Mouse (Mus musculus) forebrain, postnatal 0 days (tissue): ENCODE results near the gene Serac1. TPM values are rescaled to one million over a fixed set of nuclear protein-coding genes. Genes with fewer than 3 reads are reported as not detected.

Source experiments
- ATAC-seq: fragments of 200-750 bp; cut with Nextera tagmentation; 2 replicates; pipeline ENCODE4 v1.8.0; 2017; ENCODE audit warnings: mild to moderate bottlenecking, moderate library complexity
- DNase-seq: peaks from one replicate; pipeline ENCODE4 v3.0.0-alpha.2; 2015
- H3K27ac ChIP-seq: fragments of 300-500 bp; sonication (generic); 2 replicates; pipeline ENCODE4 v1.5.1; 2014; ENCODE audit warnings: low read depth, mild to moderate bottlenecking, antibody characterized with exemption, low read length, moderate library complexity, mixed read lengths
- H3K27me3 ChIP-seq: fragments of 300-500 bp; sonication (generic); 2 replicates; pipeline ENCODE4 v1.6.1; 2014; ENCODE audit warnings: mild to moderate bottlenecking, low read length, mixed read lengths; ENCODE audit not compliant: insufficient read depth
- H3K36me3 ChIP-seq: fragments of 300-500 bp; sonication (generic); 2 replicates; pipeline ENCODE4 v1.6.1; 2014; ENCODE audit warnings: mild to moderate bottlenecking, moderate library complexity; ENCODE audit not compliant: insufficient read depth
- H3K4me1 ChIP-seq: fragments of 300-500 bp; sonication (generic); 2 replicates; pipeline ENCODE4 v1.6.1; 2014; ENCODE audit warnings: antibody characterized with exemption; ENCODE audit not compliant: insufficient read depth
- H3K4me2 ChIP-seq: fragments of 300-500 bp; sonication (generic); 2 replicates; pipeline ENCODE4 v1.6.1; 2014; ENCODE audit warnings: low read depth, mild to moderate bottlenecking, moderate library complexity
- H3K4me3 ChIP-seq: fragments of 300-500 bp; sonication (generic); 2 replicates; pipeline ENCODE4 v1.5.1; 2014; ENCODE audit warnings: low read depth, low read length, mixed read lengths
- H3K9ac ChIP-seq: fragments of 300-500 bp; sonication (generic); 2 replicates; pipeline ENCODE4 v1.6.1; 2014; ENCODE audit warnings: mild to moderate bottlenecking
- H3K9me3 ChIP-seq: fragments of 300-500 bp; sonication (generic); 2 replicates; pipeline ENCODE4 v1.6.1; 2016; ENCODE audit warnings: low read length
- CTCF ChIP-seq: sonication (generic); IDR thresholded peaks from 2 replicates; pipeline ENCODE4 v1.5.1; 2016; ENCODE audit warnings: antibody characterized with exemption, control low read depth, low read depth
- WGBS: fragments of 180-500 bp; shearing (Covaris S2); extraction: QIAGEN DNeasy Blood & Tissue Kit; methylation state at CpG from one replicate; pipeline ENCODE4 v1.1.7; 2014; 5-methylcytosine and 5-hydroxymethylcytosine counted together
- polyA plus RNA-seq: library from polyadenylated mRNA; unstranded; fragments of >200 nt; fragmentation: Nextera tagmentation; extraction: Ambion mirVana; gene quantifications from 2 replicates; pipeline ENCODE4 v1.2.1, GENCODE M21; 2015
- total RNA-seq: library from RNA; depleted of rRNA; stranded (reverse); fragments of >200 nt; gene quantifications from 2 replicates; pipeline ENCODE4 v1.2.3, GENCODE M21; 2014

The Serac1 gene
- total and polyA plus RNA-seq, 2 experiments from 2014 or later, result 6.2 to 14.7 TPM

GRCm38 (mm10) chr17:6016213-6016780 lies 63.2 kb downstream of the Serac1 start:
- 75% methylated on average over 7 of the region's 7 CpGs for WGBS

GRCm38 (mm10) chr17:6014985-6015384 lies 64.6 kb downstream of the Serac1 start:
- Histone ChIP-seq H3K27ac (no peak overlapping the region), H3K36me3 (no peaks in the 10 kb centered on the region)

More at GRCm38 (mm10) chr17:6016213-6016780, 63.2 kb downstream of the Serac1 start:
- H3K4me3 ChIP-seq, result no peak overlapping the region
- no peaks in the 10 kb centered on the region for H3K9me3 ChIP-seq
- no peaks in the 10 kb centered on the region for H3K4me1 ChIP-seq
- H3K27me3 ChIP-seq, result no peaks in the 10 kb centered on the region
- no peak overlapping the region for H3K27ac ChIP-seq
- H3K9ac ChIP-seq, result no peak overlapping the region
- no peak overlapping the region for H3K4me2 ChIP-seq
- DNase-seq (no peak), ATAC-seq (no peak)
- no peak for TF ChIP-seq CTCF
- H3K36me3 ChIP-seq, result no peaks in the 10 kb centered on the region

GRCm38 (mm10) chr17:6013079-6013478 lies 66.5 kb downstream of the Serac1 start:
- no peak for TF ChIP-seq CTCF
- ATAC-seq, result no peak
- Histone ChIP-seq H3K4me2 (no peak overlapping the region), H3K27me3 (no peaks in the 10 kb centered on the region), H3K9me3 (no peaks in the 10 kb centered on the region), H3K36me3 (no peaks in the 10 kb centered on the region), H3K9ac (no peak overlapping the region), H3K4me3 (no peak overlapping the region), H3K4me1 (no peaks in the 10 kb centered on the region), H3K27ac (no peak overlapping the region)
- 85% methylated on average over 4 of the region's 4 CpGs for WGBS
- no peak for DNase-seq

More at GRCm38 (mm10) chr17:6014985-6015384, 64.6 kb downstream of the Serac1 start:
- TF ChIP-seq CTCF, result no peak
- Histone ChIP-seq H3K9ac (no peak overlapping the region), H3K4me3 (no peak overlapping the region), H3K4me2 (no peak overlapping the region), H3K27me3 (no peaks in the 10 kb centered on the region), H3K9me3 (no peaks in the 10 kb centered on the region), H3K4me1 (no peaks in the 10 kb centered on the region)
- DNase-seq (no peak), ATAC-seq (no peak)
- WGBS, result 90% methylated on average over 4 of the region's 4 CpGs

- Histone ChIP-seq H3K27ac (no peak overlapping the region), H3K4me1 (peaks cover 15% of the 10 kb centered on the region), H3K36me3 (no peaks in the 10 kb centered on the region), H3K4me3 (no peak overlapping the region), H3K9ac (no peak overlapping the region), H3K27me3 (no peaks in the 10 kb centered on the region), H3K4me2 (no peak overlapping the region), H3K9me3 (no peaks in the 10 kb centered on the region)
- DNase-seq (no peak), ATAC-seq (no peak)
- 94% methylated on average over 4 of the region's 4 CpGs for WGBS
- no peak for TF ChIP-seq CTCF
These were observed 69.9 kb downstream of the Serac1 start for GRCm38 (mm10) chr17:6009606-6010005.

- DNase-seq, result no peak
- Histone ChIP-seq H3K4me2 (no peak overlapping the region), H3K4me3 (no peak overlapping the region), H3K27ac (no peak overlapping the region), H3K36me3 (no peaks in the 10 kb centered on the region), H3K9me3 (no peaks in the 10 kb centered on the region), H3K4me1 (peaks cover 15% of the 10 kb centered on the region), H3K27me3 (no peaks in the 10 kb centered on the region), H3K9ac (no peak overlapping the region)
- WGBS, result 89% methylated on average over 11 of the region's 11 CpGs
- TF ChIP-seq CTCF, result no peak
- no peak for ATAC-seq
These were observed 71.0 kb downstream of the Serac1 start for GRCm38 (mm10) chr17:6008590-6008989.

GRCm38 (mm10) chr17:6007902-6008301 lies 71.6 kb downstream of the Serac1 start:
- Histone ChIP-seq H3K36me3 (no peaks in the 10 kb centered on the region), H3K4me3 (no peak overlapping the region), H3K9me3 (no peaks in the 10 kb centered on the region), H3K27ac (no peak overlapping the region), H3K4me1 (peaks cover 15% of the 10 kb centered on the region), H3K27me3 (no peaks in the 10 kb centered on the region), H3K9ac (no peak overlapping the region), H3K4me2 (no peak overlapping the region)
- no peak for TF ChIP-seq CTCF
- ATAC-seq (no peak), DNase-seq (no peak)
- WGBS, result 93% methylated on average over 9 of the region's 9 CpGs

GRCm38 (mm10) chr17:6007101-6007780 lies 72.3 kb downstream of the Serac1 start:
- Histone ChIP-seq H3K4me2 (no peak overlapping the region), H3K9me3 (no peaks in the 10 kb centered on the region), H3K9ac (no peak overlapping the region), H3K27ac (no peak overlapping the region), H3K27me3 (no peaks in the 10 kb centered on the region), H3K4me1 (peaks cover 15% of the 10 kb centered on the region), H3K36me3 (no peaks in the 10 kb centered on the region), H3K4me3 (no peak overlapping the region)
- no peak for TF ChIP-seq CTCF
- WGBS, result 90% methylated on average over 5 of the region's 5 CpGs
- DNase-seq (no peak), ATAC-seq (no peak)
